Mouse (Mus musculus) adrenal gland, postnatal 36 days (tissue): ENCODE data around the gene Prdm11. TPM values are rescaled to one million over a fixed set of nuclear protein-coding genes. Genes with fewer than 3 reads are reported as not detected.

ENCODE experiments used
- DNase-seq, 2 experiments: peaks; one replicate each; pipeline ENCODE4 v3.0.0; 2021; ENCODE audit warnings: mixed read lengths in 1 of 2
- total RNA-seq, 2 experiments: library from RNA; stranded (reverse); gene quantifications; 2 replicates each; pipeline ENCODE4 v1.2.3; 2021

Gene Prdm11
- total RNA-seq, 2 experiments from 2014 or later: 43.5 to 58.3 TPM

DNA sequence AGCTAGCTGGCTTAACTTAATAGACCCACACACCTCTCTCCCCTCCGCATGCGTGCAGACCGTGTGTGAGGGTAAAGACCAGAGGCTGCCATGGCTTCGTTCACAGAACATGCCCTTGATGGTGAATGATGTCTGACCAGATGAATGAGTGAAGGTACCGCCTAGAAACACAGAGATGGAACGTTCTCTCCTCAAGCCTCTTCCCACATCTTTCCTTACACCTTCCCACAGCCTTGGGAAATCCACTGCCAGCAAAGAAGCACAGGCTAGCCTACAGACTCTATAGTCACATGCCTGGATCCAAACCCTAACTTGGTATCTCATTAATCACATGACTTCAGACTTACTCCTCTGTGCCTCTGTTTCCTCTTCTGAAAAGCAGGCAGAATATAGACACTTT is 112.6 kb downstream of the Prdm11 start:
- no peak for DNase-seq

DNA sequence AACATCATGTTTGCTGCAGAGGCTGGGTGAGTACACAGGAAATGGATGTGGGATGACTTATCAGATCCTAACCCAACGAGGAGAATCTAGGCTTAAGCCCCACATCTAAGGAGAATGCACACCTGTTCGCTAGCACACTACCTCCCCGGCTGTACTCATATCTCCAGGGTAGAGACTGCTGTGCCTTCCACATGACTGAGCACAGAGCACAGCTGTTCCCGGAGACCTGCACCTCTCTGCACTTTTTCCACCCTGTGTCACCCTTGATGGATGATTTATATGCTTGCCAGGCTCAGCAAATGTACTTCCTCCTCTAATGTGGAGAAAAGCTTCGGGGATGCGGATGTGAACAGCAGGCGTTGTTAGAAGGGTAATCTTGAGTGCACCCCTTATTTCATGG is 114.9 kb downstream of the Prdm11 start:
- no peak for DNase-seq

DNA sequence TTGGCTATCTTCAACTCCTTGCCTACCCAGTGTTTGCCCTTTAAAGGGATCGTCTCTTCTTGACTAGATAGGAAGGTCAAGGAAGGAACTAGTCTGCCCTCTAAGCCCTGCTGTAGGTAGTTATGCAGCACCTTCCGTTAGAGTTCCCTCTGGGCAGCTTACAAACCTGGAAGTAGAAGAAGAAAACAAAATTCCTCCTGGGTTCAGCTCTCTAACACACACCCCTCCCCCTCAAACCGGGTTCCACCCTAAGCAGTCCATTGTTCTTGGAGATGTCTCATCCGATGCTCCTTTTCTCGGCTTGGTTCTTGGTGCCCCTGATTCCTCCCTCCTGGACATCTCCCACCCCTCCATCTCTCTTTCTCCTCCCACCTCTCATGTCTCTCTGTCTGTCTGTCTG is 116.3 kb downstream of the Prdm11 start:
- DNase-seq: no peak

DNA sequence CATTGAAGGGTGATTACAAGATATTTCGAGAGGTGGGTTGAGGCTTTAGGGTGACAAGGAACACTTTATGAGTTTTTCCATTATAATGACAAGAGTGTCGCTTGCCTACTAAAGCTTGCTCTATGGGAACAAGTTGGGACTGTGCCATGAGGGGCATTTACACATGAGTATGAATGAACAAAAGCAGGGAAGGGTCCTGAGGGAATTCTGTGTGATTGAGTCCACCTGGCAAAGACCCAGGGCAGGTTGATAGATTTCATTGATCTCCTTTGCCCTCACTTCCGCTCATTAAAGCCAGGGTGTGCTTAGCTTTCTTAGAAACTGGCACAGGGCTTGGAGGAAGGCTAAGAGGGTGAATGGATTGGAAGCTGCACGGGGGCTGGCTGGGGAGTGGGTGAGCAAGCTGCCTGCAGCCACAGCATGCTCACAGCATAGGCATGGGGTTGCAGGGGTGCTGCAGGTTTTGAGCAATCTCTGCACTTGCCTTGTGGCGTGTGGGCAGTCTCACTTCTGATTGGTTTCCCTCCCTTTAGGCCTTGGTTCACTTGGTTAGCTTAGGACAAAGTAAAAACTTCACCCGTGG is 121.2 kb downstream of the Prdm11 start:
- no peak for DNase-seq

DNA sequence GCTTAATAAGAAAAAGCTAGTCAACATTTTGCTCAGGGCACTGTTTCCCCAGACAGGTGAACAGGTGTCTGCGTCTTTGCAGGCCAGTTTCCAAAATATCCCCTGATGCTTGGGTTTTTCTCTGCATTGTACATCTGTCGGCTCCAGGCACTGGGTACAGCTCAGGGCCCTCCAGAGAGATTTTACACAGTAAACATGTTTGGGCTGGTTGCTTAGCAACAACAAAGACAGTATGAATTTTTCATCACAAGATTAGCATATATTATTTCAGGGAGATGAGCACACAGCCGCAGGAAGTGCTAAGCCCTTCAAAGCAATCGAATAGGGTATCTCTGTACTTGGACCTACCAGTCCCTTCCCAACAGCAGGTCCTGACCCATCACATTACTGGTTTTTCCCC is 125.3 kb downstream of the Prdm11 start:
- DNase-seq: no peak

DNA sequence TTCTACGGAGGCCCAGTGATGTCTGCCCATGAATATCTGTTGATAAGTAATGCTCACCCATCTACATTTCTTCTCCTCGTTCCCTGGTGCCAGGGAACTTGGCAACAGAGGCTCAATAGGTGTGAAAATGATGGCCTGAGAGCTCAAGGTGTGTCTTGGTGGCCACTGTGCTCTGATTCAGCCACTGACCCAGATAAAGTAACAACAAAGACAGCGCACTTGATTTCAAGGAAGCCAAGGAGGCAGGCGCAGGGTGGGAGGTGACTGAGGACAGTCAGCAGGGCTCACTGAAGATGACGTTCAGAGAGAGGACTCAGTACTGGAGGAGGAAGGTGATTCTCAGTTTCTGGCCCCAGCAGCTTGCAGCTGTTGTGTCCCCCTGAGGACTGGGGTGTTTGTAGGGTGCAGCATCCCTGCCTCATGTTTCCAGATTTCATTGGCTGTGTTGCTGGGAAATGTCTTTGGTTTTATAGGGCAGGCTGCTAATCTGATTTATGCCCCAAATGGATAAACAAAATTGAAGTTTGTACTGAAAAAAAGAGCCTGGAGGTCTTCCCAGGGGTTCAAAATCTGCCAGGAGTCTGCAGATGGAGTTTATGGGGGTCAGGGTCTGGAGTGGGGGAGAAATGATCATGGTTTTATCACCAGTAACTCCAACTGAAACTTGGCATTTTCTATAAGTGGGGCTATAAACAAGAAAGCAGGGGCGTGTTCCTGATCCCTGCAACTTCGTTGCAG is 128.4 kb downstream of the Prdm11 start:
- DNase-seq: no peak

DNA sequence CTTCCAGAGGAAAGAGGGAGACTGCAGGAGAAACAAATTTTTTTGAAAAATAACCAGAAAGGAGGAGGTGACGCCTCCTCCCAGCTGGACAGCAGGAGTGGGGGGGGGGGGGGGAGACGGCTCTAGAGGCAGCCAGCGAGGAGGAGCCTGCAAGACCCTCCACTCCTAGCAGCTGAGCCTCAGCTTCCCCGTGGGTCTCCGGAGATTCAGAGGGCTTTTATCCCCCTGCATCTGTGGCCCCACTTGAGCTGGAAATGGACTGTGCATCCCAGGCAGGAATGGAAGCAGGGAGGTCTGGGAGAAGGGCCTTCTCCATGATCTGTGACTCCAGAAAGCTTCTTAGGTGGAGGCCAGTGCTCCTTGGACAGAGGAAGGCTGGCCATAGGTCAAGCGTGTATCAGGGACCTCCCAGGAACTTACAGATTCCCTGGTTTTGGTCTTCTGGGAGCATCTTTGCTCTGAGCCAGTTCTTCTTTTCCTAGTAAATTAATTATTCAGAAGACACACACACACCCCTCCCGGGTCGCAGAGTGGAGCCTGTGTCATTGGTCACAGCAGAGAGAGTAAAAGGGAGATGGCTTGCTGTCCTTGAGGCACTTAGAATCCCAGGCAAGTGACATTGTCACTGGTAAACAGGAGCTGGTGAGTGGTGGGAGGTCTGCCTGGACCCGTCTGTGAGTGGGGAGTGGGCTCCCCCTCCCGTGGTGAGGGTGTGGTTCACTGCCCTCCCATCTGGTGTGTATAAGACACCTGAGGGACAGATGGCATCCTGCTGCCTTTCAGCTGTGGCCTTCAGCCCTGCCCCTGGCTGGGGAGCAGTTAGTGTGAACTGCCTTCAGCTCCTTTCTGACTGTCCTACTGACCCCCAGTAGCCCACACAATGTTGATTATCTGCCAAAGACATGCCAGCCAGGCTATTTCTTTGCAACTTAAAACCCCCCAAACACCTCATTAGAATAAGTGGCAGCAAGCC is 130.0 kb downstream of the Prdm11 start:
- DNase-seq: no peak

Other genes starting within 250 kb of the Prdm11 start
- gene Syt13, start 131.1 kb downstream of the Prdm11 start, total RNA-seq: 1 to 10 TPM; 1.1 to 2.0 TPM
- 10 to 100 TPM; 48.9 to 70.7 TPM for gene Trp53i11, start 141.4 kb upstream of the Prdm11 start, total RNA-seq